Mouse (Mus musculus) natural killer cell, adult 2 months (primary cell): ENCODE data around the gene Phxr2.

Experiments used
- DNase-seq, 2 experiments: peaks; one replicate each; pipeline ENCODE4 v3.0.0; 2022; ENCODE audit warnings: low spot score in 2 of 2

Phxr2 gene

GRCm38 (mm10) chr10:99095114-99095513 is 31.0 kb downstream of the Phxr2 start:
- DNase-seq, result no peak

DNA sequence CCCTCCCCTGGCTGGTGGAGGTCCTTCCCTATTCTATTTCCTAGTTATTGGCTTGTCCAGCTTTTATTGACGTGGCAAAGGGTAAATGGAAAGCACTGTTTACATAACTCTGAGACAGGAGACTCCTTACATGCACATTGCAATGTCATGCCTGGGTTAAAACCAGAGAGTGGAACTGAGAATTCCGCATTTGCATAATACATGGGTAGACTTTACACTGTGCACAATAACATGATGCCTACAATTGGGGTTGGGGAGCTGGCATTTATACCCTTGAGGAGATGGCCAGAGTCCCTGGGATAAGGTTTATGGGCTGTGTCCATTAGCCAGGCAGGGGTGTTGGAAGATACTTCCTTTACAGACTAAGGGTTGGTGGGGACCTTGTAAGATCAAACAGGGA is 32.8 kb downstream of the Phxr2 start:
- no peak for DNase-seq

DNA sequence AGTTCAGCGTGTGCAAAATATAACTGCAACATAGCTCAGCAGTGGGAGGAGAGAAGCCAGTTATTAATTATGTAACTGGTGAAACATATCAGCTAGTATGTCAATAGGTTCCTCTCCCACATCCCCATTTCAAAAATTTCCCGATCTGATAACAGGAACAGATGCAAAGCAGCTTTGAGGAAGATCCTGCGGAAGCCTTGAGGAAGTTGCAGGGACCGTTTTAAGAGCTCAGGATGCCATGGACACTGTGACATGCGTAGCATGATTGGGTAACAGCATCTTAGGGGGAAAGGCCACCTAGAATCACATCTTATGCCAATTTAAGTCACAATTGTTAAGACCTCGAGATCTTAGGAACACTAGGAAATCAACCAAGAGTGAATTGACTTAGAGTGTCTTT is 36.2 kb downstream of the Phxr2 start:
- DNase-seq, result no peak

- no peak for DNase-seq
Observed at GRCm38 (mm10) chr10:99086029-99086428, 40.1 kb downstream of the Phxr2 start.

GRCm38 (mm10) chr10:99085240-99085587 is 40.9 kb downstream of the Phxr2 start:
- no peak for DNase-seq

DNA sequence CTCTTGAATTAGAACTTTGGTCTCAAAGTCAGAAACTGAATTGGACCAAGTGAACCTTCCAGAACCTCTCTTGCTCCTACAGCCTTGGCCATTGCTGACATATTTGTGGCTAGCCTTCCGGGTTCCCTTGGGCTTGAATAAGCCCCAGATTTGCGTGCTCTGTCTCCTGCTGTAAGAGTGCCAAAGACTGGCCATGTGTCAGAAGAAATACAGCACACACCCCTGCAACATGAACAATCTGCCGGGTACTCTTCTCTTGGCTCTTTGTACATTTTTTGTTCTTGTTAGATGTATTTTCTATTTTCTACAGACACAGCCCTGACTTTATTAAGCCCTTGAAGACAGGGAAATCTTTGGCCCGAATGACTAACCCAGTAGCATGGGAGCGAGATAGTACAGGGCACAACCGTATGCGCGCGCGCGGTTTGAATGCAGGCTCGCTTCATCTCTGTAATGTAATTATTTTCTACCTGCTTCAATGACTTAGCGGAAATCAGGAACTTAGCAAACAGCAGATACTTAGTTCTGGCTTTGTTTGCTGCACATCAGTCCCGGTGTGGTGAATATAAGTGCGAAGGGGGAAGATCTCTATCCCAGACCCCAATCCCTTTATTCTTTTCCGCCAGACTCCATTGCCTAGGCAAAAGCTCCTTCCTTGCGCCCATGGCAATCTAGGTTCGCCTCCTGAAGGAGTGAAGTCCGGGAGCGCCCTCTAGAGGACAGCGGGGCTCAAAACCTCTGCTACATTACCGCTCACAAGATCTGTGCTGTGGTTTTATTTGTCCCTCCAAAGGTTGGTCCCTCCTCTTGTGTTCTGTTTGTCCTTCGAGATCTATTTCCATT is 41.5 kb downstream of the Phxr2 start:
- DNase-seq, result peak; percentile 48 to 67

DNA sequence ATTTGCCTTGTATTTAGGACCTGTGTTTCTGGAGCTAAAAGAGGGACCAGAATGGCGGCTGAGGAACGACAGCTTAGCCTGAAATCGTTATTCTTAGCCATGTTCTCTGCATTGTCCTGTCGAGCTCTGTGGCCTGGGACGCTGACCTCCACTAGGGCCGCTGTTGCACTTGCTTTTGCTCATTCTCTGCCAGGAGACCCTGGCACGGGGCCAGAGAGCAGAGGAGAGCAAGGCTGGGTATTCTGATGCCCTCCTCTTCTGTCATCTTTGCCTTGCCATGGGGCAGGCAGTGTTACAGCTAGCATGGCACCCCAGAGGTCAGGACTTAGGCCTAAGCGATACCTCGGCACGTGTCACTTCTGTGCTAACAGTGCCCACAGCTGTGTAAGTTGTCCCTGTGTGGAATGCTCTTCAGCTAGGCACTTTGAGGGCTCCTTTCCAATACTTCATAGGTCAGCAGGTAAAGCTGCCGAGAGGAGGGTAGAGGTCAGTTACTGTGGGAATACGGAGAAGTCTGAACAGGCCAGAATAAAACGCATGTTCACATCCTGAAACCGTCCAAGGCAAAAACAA is 42.6 kb downstream of the Phxr2 start:
- DNase-seq, result no peak

- DNase-seq, result no peak
Observed at GRCm38 (mm10) chr10:99081569-99081990, 44.5 kb downstream of the Phxr2 start.

DNA sequence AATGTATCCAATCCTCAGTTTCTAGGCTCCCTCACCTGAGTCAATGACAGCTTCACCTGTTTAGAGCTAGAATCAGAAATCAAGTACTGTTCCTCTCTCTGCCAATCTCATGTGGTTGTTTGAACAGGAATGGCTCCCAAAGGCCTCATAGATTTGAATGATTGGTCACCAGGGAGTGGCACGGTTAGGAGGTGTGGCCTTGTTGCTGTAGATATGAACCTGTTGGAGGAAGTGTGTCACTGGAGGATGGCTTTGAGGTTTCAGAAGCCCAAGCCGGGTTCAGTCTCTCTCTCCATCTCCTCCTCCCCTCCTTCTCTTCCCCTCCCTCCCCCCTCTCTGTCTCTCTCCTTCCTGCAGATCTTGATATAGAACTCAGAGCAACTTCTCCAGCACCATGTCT is 47.5 kb downstream of the Phxr2 start:
- DNase-seq, result no peak

DNA sequence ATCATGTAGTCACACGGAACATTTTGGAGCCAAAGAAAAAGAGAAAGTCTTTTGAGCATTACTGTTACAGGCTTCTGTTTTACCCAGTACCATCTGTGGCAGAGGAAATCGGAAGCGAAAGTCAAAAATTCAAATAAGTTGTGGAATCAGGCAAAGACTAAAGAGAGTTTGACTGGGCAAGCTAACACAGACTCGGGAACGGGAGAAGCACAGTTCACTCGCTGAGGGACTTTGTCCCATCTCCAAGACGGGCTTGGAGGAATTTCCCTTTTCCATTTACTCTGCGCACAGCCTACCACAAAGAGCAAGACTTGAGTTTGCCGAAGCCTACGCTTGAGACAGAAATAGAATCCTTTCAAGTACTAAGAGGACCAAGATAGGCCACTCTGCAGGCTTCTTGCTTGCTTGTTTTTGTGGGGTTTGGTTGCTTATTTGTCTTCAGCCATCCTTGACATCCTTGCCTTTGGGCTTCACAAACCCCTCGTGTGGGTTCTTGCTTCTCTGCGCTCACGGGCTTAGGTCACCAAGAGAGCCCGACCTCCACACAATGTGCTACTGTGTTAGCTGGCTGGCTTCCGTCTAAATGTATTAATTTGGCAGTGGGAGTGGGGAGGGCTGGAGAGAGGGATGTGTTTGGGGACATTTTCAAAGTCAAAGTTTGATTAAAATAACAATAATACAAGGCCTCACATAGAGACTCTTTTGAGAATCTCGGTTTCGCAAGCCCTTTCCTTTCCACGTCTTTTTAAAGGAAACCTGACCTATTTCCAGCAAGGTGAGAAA is 49.8 kb downstream of the Phxr2 start:
- no peak for DNase-seq
